Mouse (Mus musculus): Measurements from ENCODE around the gene Rybp.

DNA sequence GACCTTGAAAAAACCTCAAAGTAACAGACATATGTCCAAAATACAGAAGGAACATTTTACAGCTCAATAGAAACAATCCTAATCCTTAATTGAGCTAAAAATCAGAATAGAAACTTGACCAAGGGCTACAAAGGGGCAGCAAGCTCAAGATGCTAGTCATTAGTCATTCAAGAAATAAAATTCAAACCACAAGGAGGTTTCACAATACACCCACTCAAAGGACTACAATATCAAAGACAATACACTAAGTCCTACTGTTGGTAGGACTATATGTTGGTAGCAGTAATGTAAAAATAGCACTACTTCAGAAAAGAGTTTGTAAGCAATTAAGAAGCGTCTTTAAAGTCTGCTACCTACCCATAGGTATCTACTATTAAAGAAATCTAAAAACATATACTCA is 27.7 kb downstream of the Rybp start:
- TF ChIP-seq CTCF (IDR thresholded peaks at IDR 0.05) = no peak
- no peak for TF ChIP-seq POLR2A (IDR thresholded peaks at IDR 0.05; ENCODE audit: insufficient read depth, low read depth, low read length)
- TF ChIP-seq EP300 (IDR thresholded peaks at IDR 0.05; ENCODE audit: insufficient read depth, low read depth, low read length) = no peak
